Mouse (Mus musculus) MEL (cell line): ENCODE data around the gene Siva1. TPM values are rescaled to one million over a fixed set of nuclear protein-coding genes. Genes with fewer than 3 reads are reported as not detected.

ENCODE experiments used
- DNase-seq: peaks from one replicate; pipeline ENCODE4 v3.0.0; 2011; ENCODE audit warnings: low read depth, low spot score
- H3K27ac ChIP-seq: 2 replicates; pipeline ENCODE4 v1.5.1; 2012; ENCODE audit warnings: low read depth, mild to moderate bottlenecking, control low read depth, low read length, moderate library complexity; ENCODE audit not compliant: control insufficient read depth
- H3K27me3 ChIP-seq, 2 experiments: fragments of 150-350 bp in 1 of 2; sonication (generic) in 1 of 2; 2 replicates each; pipeline ENCODE4 v1.6.1; 2012; ENCODE audit warnings: low read length in 2 of 2, mild to moderate bottlenecking in 2 of 2, improper control_type of control experiment in 1 of 2, moderate library complexity in 1 of 2; ENCODE audit not compliant: insufficient read depth in 2 of 2, control insufficient read depth in 1 of 2
- H3K36me3 ChIP-seq, 2 experiments: 2 replicates each; pipeline ENCODE4 v1.6.1; 2012 to 2014; ENCODE audit warnings: low read length in 2 of 2, improper control_type of control experiment in 1 of 2, inconsistent platforms in 1 of 2, mild to moderate bottlenecking in 1 of 2; ENCODE audit not compliant: insufficient read depth in 2 of 2, control insufficient read depth in 1 of 2
- H3K4me1 ChIP-seq, 2 experiments: fragments of 150-350 bp in 1 of 2; sonication (generic) in 1 of 2; 2 replicates each; pipeline ENCODE4 v1.6.1; 2012; ENCODE audit warnings: low read length in 2 of 2, improper control_type of control experiment in 1 of 2, mild to moderate bottlenecking in 1 of 2; ENCODE audit not compliant: insufficient read depth in 2 of 2, control insufficient read depth in 1 of 2
- H3K4me3 ChIP-seq, 2 experiments: fragments of 150-350 bp in 1 of 2; sonication (generic) in 1 of 2; 2 replicates each; pipeline ENCODE4 v1.5.1; 2012; ENCODE audit warnings: low read depth in 2 of 2, low read length in 2 of 2, mild to moderate bottlenecking in 2 of 2, moderate library complexity in 2 of 2, control low read depth in 1 of 2, improper control_type of control experiment in 1 of 2; ENCODE audit not compliant: control insufficient read depth in 1 of 2, insufficient read depth in 1 of 2
- H3K79me2 ChIP-seq: 2 replicates; pipeline ENCODE4 v1.6.1; 2012; ENCODE audit warnings: mild to moderate bottlenecking, low read length, moderate library complexity; ENCODE audit not compliant: control insufficient read depth, poor library complexity, insufficient read depth
- H3K9ac ChIP-seq: 2 replicates; pipeline ENCODE4 v1.6.1; 2012; ENCODE audit warnings: low read depth, mild to moderate bottlenecking, control low read depth, low read length, moderate library complexity; ENCODE audit not compliant: control insufficient read depth, poor library complexity, severe bottlenecking
- H3K9me3 ChIP-seq: fragments of 150-350 bp; sonication (generic); replicated peaks from 2 replicates; pipeline ENCODE4 v1.6.1; 2012; ENCODE audit warnings: mild to moderate bottlenecking, low read length, improper control_type of control experiment, moderate library complexity; ENCODE audit not compliant: insufficient read depth
- BHLHE40 ChIP-seq: IDR thresholded peaks from 2 replicates; pipeline ENCODE4 v1.6.1; 2012; ENCODE audit warnings: low read depth, mild to moderate bottlenecking, inconsistent platforms, low read length, improper control_type of control experiment, borderline replicate concordance
- GATA1 ChIP-seq: IDR thresholded peaks from 2 replicates; pipeline ENCODE4 v1.6.1; 2011; ENCODE audit warnings: low read depth, low read length, improper control_type of control experiment
- JUND ChIP-seq: IDR thresholded peaks from 2 replicates; pipeline ENCODE4 v1.6.1; 2011; ENCODE audit warnings: low read depth, mild to moderate bottlenecking, improper control_type of control experiment, low read length
- MAX ChIP-seq: IDR thresholded peaks from 2 replicates; pipeline ENCODE4 v1.6.1; 2011; ENCODE audit warnings: low read length, improper control_type of control experiment
- MXI1 ChIP-seq: IDR thresholded peaks from 2 replicates; pipeline ENCODE4 v1.6.1; 2011; ENCODE audit warnings: mild to moderate bottlenecking, low read depth, low read length, improper control_type of control experiment
- MYC ChIP-seq: IDR thresholded peaks from 2 replicates; pipeline ENCODE4 v1.6.1; 2011; ENCODE audit warnings: low read depth, mild to moderate bottlenecking, low read length, improper control_type of control experiment, moderate library complexity
- NRF1 ChIP-seq: IDR thresholded peaks from 2 replicates; pipeline ENCODE4 v1.6.1; 2014; ENCODE audit warnings: low read depth, mild to moderate bottlenecking, inconsistent platforms, low read length, improper control_type of control experiment, moderate library complexity; ENCODE audit not compliant: poor library complexity, insufficient read depth, severe bottlenecking
- RAD21 ChIP-seq: IDR thresholded peaks from 2 replicates; pipeline ENCODE4 v1.6.1; 2011; ENCODE audit warnings: mild to moderate bottlenecking, low read depth, low read length, improper control_type of control experiment
- SMC3 ChIP-seq: IDR thresholded peaks from 2 replicates; pipeline ENCODE4 v1.6.1; 2011; ENCODE audit warnings: low read depth, low read length, improper control_type of control experiment
- TBP ChIP-seq: IDR thresholded peaks from 2 replicates; pipeline ENCODE4 v1.8.0; 2011; ENCODE audit warnings: low read depth, low read length, improper control_type of control experiment
- UBTF ChIP-seq: IDR thresholded peaks from 2 replicates; pipeline ENCODE4 v1.6.1; 2012; ENCODE audit warnings: low read depth, mild to moderate bottlenecking, inconsistent platforms, low read length, improper control_type of control experiment, moderate library complexity, borderline replicate concordance; ENCODE audit not compliant: insufficient read depth
- USF2 ChIP-seq, 2 experiments: IDR thresholded peaks; 2 replicates each; pipeline ENCODE4 v1.6.1; 2011 to 2012; ENCODE audit warnings: improper control_type of control experiment in 2 of 2, low read length in 2 of 2, borderline replicate concordance in 1 of 2, inconsistent platforms in 1 of 2, low read depth in 1 of 2, mild to moderate bottlenecking in 1 of 2; ENCODE audit not compliant: insufficient read depth in 1 of 2
- ZC3H11A ChIP-seq: IDR thresholded peaks from 2 replicates; pipeline ENCODE4 v1.6.1; 2012; ENCODE audit warnings: low read depth, mild to moderate bottlenecking, inconsistent platforms, low read length, improper control_type of control experiment
- ZMIZ1 ChIP-seq: IDR thresholded peaks from 2 replicates; pipeline ENCODE4 v1.6.1; 2012; ENCODE audit warnings: low read depth, mild to moderate bottlenecking, inconsistent platforms, low read length, improper control_type of control experiment, moderate library complexity
- ZNF384 ChIP-seq: IDR thresholded peaks from 2 replicates; pipeline ENCODE4 v1.6.1; 2012; ENCODE audit warnings: low read depth, mild to moderate bottlenecking, inconsistent platforms, low read length, improper control_type of control experiment
- polyA plus RNA-seq, 2 experiments: library from polyadenylated mRNA; stranded (reverse) in 1 of 2; unstranded in 1 of 2; fragments of >175 nt in 1 of 2; fragments of >200 nt in 1 of 2; gene quantifications; 2 replicates each; pipeline versions ENCODE4 v1.2.1 to v1.2.4; 2012; ENCODE audit warnings: low replicate concordance in 2 of 2, low read depth in 1 of 2; ENCODE audit not compliant: insufficient read length in 2 of 2, insufficient read depth in 1 of 2, missing spikeins in 1 of 2
- total RNA-seq: library from RNA; depleted of rRNA; stranded (reverse); fragments of 300-350 nt; gene quantifications from 2 replicates; pipeline ENCODE4 v1.2.3, GENCODE M21; 2012

Gene Siva1
- total and polyA plus RNA-seq, 3 experiments, result 531 to 659 TPM; not detected in 1

- H3K36me3 ChIP-seq, result peaks cover 0 to 29% of the 10 kb centered on the region in 2 experiments; a peak in 2 of 4 replicates
- H3K9me3 ChIP-seq, result no peaks in the 10 kb centered on the region
- H3K9ac ChIP-seq, result peak overlapping the region; percentile 51
- peak overlapping the region; percentile 71 for H3K27ac ChIP-seq
- no peaks in the 10 kb centered on the region for H3K27me3 ChIP-seq
- H3K79me2 ChIP-seq, result no peaks in the 10 kb centered on the region; the same call in 1 of the 2 replicates
- TF ChIP-seq ZMIZ1 (no peak), TBP (no peak), MYC (no peak), GATA1 (peak; percentile 58)
- DNase-seq, result peak; percentile 91
- no peak overlapping the region for H3K4me3 ChIP-seq
- peaks cover 35 to 46% of the 10 kb centered on the region in 2 experiments for H3K4me1 ChIP-seq
Observed at GRCm38 (mm10) chr12:112627097-112627881, 17.2 kb upstream of the Siva1 start.

- Histone ChIP-seq H3K4me3 (peak overlapping the region; percentile 11 to 20), H3K9ac (peak overlapping the region; percentile 51), H3K27ac (peak overlapping the region; percentile 71)
Observed at GRCm38 (mm10) chr12:112628197-112628596, 16.3 kb upstream of the Siva1 start.

GRCm38 (mm10) chr12:112628928-112629721 is 15.4 kb upstream of the Siva1 start:
- Histone ChIP-seq H3K4me1 (peaks cover 31 to 48% of the 10 kb centered on the region in 2 experiments), H3K9ac (peak overlapping the region; percentile 47), H3K27me3 (no peaks in the 10 kb centered on the region), H3K27ac (peak overlapping the region; percentile 71), H3K4me3 (peak overlapping the region; percentile 37 to 40), H3K9me3 (no peaks in the 10 kb centered on the region), H3K36me3 (peaks cover 0 to 29% of the 10 kb centered on the region in 2 experiments; a peak in 2 of 4 replicates), H3K79me2 (no peaks in the 10 kb centered on the region; the same call in 1 of the 2 replicates)
- peak; percentile 100 for DNase-seq
- no peak for TF ChIP-seq MYC
- TF ChIP-seq GATA1, result peak; percentile 99
- TF ChIP-seq MAX, result no peak

More at GRCm38 (mm10) chr12:112628197-112628596, 16.3 kb upstream of the Siva1 start:
- DNase-seq, result peak; percentile 84
- no peaks in the 10 kb centered on the region for H3K9me3 ChIP-seq
- H3K4me1 ChIP-seq, result peaks cover 34 to 53% of the 10 kb centered on the region in 2 experiments
- TF ChIP-seq RAD21, result no peak
- TF ChIP-seq UBTF, result no peak
- no peak for TF ChIP-seq BHLHE40
- TF ChIP-seq USF2 (IDR thresholded peaks at IDR 0.05; ENCODE audit: borderline replicate concordance in 1 of 2, insufficient read depth in 1 of 2, low read depth in 1 of 2, low read length in 2 of 2), result no peak
- TF ChIP-seq TBP, result no peak
- no peak for TF ChIP-seq SMC3
- TF ChIP-seq MXI1, result no peak
- TF ChIP-seq JUND, result no peak
- TF ChIP-seq ZNF384, result no peak
- no peak for TF ChIP-seq ZC3H11A
- TF ChIP-seq NRF1, result no peak
- H3K36me3 ChIP-seq, result peaks cover 0 to 32% of the 10 kb centered on the region in 2 experiments; a peak in 2 of 4 replicates
- no peaks in the 10 kb centered on the region; the same call in 1 of the 2 replicates for H3K79me2 ChIP-seq
- no peaks in the 10 kb centered on the region for H3K27me3 ChIP-seq
